Mouse (Mus musculus): ENCODE data around the gene Olfr344.

The Olfr344 gene

DNA sequence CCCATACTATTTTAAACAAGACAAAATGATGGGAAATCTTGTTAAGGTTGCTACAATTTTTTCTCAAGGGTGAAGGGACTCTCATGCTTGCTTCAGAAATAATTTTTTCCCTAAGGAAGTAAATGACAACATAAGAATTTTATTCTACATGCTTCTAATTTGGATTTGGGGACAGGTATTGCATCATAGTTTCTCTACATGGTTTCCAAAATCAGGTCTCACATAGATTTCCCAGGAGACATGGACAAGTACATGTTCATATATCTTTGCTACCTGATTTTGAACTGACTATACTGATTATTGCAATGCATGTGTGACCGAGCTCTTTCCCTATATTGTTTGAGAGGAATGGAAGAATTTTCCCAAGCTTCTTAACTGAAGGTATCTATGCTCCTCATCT is at the start of gene Olfr344:
Olfr344 (plus strand) TSS at position 301 of the 400 bp plus-strand sequence.
- in situ Hi-C loops (cut with MboI; ENCODE audit: low pct_unique_long_range_greater_than_20kb in 1 of 2, low sequenced_read_pairs in 2 of 2, unreplicated experiment in 1 of 2) = no loop called here

- in situ Hi-C loops (cut with MboI; ENCODE audit: low pct_unique_long_range_greater_than_20kb in 1 of 2, low sequenced_read_pairs in 2 of 2, unreplicated experiment in 1 of 2) = no loop called here
Observed at GRCm38 (mm10) chr2:36524698-36525097, 41.8 kb upstream of the Olfr344 start, which contains the start of gene Olfr342. Gene Olfr342 (plus strand): TSS chr2:36524998.

DNA sequence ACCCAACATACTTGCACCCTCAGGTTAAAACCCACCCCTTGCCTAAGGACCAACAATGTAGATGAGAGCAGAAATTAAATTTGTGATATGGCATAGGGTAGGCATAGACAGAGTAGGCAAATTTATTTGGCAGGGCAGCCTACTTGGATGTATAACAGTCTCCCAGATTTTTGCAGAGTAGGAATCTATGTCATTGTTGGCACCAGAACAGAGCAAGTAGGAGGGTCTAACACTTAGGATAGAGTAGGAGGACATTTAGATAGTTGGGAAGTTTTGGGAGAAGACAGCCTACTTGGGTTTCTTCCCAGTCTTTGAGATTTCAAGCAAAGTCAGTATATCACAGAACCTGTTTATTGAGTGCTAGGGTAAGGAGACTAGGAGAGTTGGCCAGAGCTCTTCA is 1.3 kb upstream of the Olfr344 start:
- in situ Hi-C loops (cut with MboI; ENCODE audit: low pct_unique_long_range_greater_than_20kb in 1 of 2, low sequenced_read_pairs in 2 of 2, unreplicated experiment in 1 of 2) = no loop called here

GRCm38 (mm10) chr2:36567022-36567421 is 560 bp downstream of the Olfr344 start:
- in situ Hi-C loops (cut with MboI; ENCODE audit: low pct_unique_long_range_greater_than_20kb in 1 of 2, low sequenced_read_pairs in 2 of 2, unreplicated experiment in 1 of 2) = no loop called here

- in situ Hi-C loops (cut with MboI; ENCODE audit: low pct_unique_long_range_greater_than_20kb in 1 of 2, low sequenced_read_pairs in 2 of 2, unreplicated experiment in 1 of 2) = no loop called here
Observed at GRCm38 (mm10) chr2:36567845-36568244, 1.4 kb downstream of the Olfr344 start.

Data from mouse embryonic stem cell (cell line).